Mouse (Mus musculus) urinary bladder, postnatal 14 days (tissue): ENCODE measurements around the gene Calhm5.

Experiments used
- DNase-seq: peaks from one replicate; pipeline ENCODE4 v3.0.0; 2021; ENCODE audit warnings: low spot score

The Calhm5 gene

DNA sequence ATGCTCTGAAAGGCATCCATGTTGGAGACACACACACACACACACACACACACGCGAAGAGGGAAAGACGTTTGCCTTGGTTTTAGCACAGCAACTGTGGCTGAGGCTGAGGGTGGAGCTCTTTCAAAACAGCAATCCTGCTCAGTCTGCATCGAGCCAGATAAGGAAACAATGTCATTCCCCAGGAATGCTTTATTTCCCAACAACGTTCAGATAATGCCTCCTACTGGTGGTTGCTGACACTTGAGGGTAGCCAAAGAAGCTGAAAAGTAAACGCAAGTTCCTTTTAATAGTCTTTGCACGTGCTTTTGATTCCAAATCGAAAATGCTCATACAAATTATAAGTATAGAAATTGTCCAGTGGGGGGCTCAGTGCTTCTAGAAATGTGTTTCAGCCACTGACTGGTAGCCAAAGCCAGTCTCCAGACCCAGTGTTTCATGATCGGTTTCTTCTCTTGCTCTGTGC lies at the start of gene Calhm5:
Calhm5 (minus strand) TSS at position 102 of the 466 bp plus-strand sequence.
- DNase-seq, result peak; percentile 62

- DNase-seq, result no peak
Observed at GRCm38 (mm10) chr10:34141693-34142092, 45.4 kb upstream of the Calhm5 start.

DNA sequence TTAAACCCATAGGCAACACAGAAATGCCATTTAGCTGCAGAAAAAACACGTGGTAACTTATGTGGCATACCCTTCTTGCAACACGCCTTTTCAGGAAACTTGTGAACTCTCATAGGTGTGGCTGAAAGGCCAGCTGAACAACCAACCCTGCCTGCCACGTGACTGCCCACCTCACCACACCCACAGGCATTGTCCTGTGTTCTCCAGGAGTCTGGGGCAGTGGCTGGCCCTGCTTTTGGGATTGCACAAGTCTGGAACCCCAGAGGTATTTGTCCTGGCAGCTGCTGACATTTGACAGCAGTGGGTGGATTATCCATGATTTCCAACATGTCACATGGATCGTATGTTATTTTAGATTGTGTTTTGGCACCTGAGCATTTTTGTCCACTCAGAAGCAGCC lies 43.4 kb upstream of the Calhm5 start:
- DNase-seq, result no peak

DNA sequence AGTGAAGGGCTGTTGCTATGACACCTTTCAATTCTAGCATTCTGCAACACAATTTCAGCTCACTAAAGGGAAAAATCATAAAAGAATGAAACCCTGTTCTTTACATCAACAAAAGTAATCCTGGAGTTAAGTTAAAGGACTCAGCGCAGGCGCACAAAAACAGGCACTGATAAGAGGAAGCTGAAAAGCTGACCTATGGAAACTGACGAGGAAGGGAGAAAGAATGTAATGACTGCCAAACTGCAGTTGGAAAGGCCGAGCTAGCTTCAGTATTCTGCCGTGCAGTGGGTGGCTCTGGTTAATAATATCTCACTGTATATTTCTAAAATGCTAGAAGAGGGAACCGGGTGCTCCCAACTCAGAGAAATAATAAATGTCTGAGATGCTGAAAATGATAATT lies 41.7 kb upstream of the Calhm5 start:
- DNase-seq, result no peak

DNA sequence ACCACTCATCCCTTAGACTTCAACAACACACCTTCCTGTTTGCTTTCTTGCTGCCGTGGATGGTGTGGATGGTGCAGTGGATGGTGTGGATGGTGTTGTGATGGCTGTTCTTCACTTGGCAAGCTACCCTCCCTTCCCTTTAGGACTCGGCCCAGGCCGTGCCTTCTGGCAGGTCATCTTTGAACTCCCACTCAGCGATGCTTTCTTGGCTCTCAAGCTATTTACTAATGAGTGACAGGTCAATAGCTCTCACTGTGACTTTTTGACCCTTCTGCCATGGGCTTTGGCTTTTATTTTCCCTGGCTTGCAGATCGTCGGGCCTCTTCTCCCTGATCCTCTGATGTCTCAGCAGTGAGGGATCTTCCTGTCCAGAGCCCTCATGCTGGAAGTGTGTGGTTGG lies 40.1 kb upstream of the Calhm5 start:
- no peak for DNase-seq

GRCm38 (mm10) chr10:34131356-34131755 lies 35.0 kb upstream of the Calhm5 start:
- DNase-seq, result no peak

GRCm38 (mm10) chr10:34128391-34128790 lies 32.1 kb upstream of the Calhm5 start:
- peak; percentile 8 for DNase-seq

- peak; percentile 41 for DNase-seq
Observed at GRCm38 (mm10) chr10:34127392-34128378, 31.4 kb upstream of the Calhm5 start, which contains the start of gene Calhm6. Gene Calhm6, minus strand, starts transcription at chr10:34127984.

- DNase-seq, result no peak
Observed at GRCm38 (mm10) chr10:34118421-34118820, 22.1 kb upstream of the Calhm5 start.

DNA sequence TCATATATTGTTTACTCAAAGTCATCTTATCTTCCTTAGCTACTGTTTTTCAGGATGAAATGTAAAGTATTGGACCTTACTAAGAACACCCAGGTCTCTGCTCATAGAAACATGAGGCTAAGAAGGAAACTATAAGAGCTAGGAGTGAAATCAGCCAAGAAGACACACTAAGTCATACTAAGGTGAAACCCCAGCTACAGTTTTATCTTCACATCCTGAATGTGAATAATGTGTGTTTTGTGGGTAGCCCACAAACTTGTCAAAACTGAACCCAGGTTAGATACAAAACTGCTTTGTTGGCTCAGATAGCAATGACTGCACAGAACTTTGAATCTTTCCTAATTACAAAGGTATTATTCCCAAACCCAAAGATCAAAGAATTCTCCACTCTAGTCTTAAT lies 21.5 kb upstream of the Calhm5 start:
- no peak for DNase-seq

DNA sequence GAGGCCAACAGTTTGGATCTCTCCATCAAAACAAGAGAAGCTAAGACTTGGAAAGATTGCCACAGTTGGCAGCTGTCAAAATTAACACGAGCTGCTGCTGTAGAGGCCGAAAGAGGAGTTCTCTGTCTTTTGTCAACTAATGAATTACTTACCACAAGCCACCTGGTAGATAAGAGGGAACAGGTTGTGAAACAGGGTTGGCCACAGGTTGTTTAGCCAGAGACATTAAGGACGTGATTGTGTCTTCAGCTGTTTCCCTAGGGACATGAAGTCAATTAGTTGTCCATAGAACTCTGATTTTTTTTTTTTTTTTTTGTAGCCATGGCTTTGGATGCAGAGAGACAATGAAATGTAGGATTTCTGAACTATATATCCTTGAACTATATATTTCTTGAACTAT lies 20.8 kb upstream of the Calhm5 start:
- DNase-seq, result no peak

- DNase-seq, result no peak
Observed at GRCm38 (mm10) chr10:34111964-34112738, 15.8 kb upstream of the Calhm5 start.

- no peak for DNase-seq
Observed at GRCm38 (mm10) chr10:34110863-34111465, 14.6 kb upstream of the Calhm5 start.

DNA sequence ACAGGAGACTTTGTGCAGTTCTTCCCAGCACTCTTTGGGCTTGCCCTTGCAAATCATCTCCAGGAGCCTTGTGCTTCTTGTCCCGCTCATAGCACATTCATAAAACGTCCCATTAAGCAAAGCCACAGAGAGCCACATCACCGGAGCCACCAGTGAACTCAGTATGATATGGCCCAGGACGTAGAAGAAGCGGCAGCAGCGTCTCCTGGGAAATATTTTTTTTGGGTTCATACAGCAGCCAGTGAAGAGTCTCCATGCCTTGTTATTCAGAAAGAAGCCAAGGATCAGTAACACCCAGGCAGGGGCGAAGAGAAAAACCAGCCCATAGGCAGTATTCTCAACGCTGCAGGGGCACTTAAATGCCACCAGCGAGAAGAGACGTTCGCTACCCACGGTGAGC lies 355 bp downstream of the Calhm5 start:
- DNase-seq, result no peak

DNA sequence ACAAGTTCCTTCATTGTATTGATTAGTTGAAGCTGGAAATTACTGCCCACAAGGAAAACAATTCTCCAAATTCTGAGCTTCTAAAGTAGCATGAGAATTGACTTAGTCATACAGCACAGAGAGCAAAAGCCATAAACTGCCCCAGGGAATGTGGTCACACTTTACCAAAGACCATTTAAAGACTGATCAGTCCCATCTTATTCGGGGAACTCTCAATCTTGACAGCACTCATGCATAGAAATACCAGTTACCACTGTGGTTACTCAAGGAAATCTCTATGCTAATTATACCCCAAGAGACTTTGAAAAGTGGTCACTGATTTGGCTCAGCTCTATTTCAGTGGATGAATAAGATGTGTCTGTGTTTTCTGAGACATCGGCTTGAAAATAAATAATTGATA lies 1.2 kb downstream of the Calhm5 start:
- no peak for DNase-seq

GRCm38 (mm10) chr10:34091888-34092287 lies 4.4 kb downstream of the Calhm5 start:
- DNase-seq, result no peak

DNA sequence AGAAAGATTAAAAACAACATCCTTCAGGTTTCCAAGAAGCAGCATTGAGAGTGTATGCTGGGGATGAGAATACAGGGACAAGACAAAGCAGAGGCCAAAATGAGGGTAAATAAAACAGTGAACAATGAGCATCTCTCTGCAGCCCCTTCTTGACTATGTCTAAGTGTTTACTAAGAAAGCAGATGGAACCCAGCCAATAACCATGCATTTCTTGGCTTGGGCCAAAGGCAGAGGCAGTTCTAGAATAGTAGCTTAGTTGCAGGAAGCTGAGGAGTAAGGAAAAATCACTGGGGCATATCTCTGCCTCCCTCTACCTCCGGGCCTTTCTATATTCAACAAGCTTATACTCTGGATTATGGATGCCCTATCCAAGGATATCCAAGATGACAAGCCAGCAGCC lies 5.8 kb downstream of the Calhm5 start:
- no peak for DNase-seq

GRCm38 (mm10) chr10:34089517-34089916 lies 6.8 kb downstream of the Calhm5 start:
- DNase-seq, result no peak

- no peak for DNase-seq
Observed at GRCm38 (mm10) chr10:34088515-34088914, 7.8 kb downstream of the Calhm5 start.

GRCm38 (mm10) chr10:34086514-34086913 lies 9.8 kb downstream of the Calhm5 start:
- DNase-seq, result no peak

- no peak for DNase-seq
Observed at GRCm38 (mm10) chr10:34074522-34075200, 21.7 kb downstream of the Calhm5 start.

GRCm38 (mm10) chr10:34071650-34072049 lies 24.7 kb downstream of the Calhm5 start:
- no peak for DNase-seq
